Mouse (Mus musculus): ENCODE data around the gene Prkar2b.

GRCm38 (mm10) chr12:32059707-32060106 lies 1.4 kb downstream of the Prkar2b start:
- TF ChIP-seq CTCF (conservative IDR thresholded peaks at IDR 0.05; ENCODE audit: low read length) (no peak), POU5F1 (IDR thresholded peaks at IDR 0.05; ENCODE audit: borderline replicate concordance, low read length) (no peak), NANOG (IDR thresholded peaks at IDR 0.05; ENCODE audit: borderline replicate concordance, low read length) (no peak)

Data from E14TG2a.4 (cell line).